Mouse (Mus musculus) thymus, adult 2 months (tissue): ENCODE measurements around the gene Scamp1. TPM values are rescaled to one million over a fixed set of nuclear protein-coding genes. Genes with fewer than 3 reads are reported as not detected.

Source experiments
- DNase-seq: peaks from one replicate; pipeline ENCODE4 v3.0.0; 2021
- H3K27ac ChIP-seq: fragments of 200-500 bp; 2 replicates; pipeline ENCODE4 v1.5.1; 2012; ENCODE audit warnings: low read length, control low read depth; ENCODE audit not compliant: control insufficient read depth, insufficient read depth
- H3K27me3 ChIP-seq: fragments of 200-500 bp; 2 replicates; pipeline ENCODE4 v1.6.1; 2012; ENCODE audit warnings: mild to moderate bottlenecking, low read length, moderate library complexity, mixed read lengths; ENCODE audit not compliant: control insufficient read depth, insufficient read depth
- H3K36me3 ChIP-seq: fragments of 200-500 bp; 2 replicates; pipeline ENCODE4 v1.6.1; 2012; ENCODE audit warnings: mild to moderate bottlenecking, low read length, moderate library complexity; ENCODE audit not compliant: control insufficient read depth, insufficient read depth
- H3K4me1 ChIP-seq: fragments of 200-500 bp; replicated peaks from 2 replicates; pipeline ENCODE4 v1.6.1; 2012; ENCODE audit warnings: low read length; ENCODE audit not compliant: control insufficient read depth, insufficient read depth
- H3K4me3 ChIP-seq: fragments of 200-500 bp; 2 replicates; pipeline ENCODE4 v1.5.1; 2012; ENCODE audit warnings: mild to moderate bottlenecking, low read length, control low read depth, moderate library complexity; ENCODE audit not compliant: control insufficient read depth, insufficient read depth
- CTCF ChIP-seq: fragments of 200-500 bp; IDR thresholded peaks from 2 replicates; pipeline ENCODE4 v1.5.1; 2012; ENCODE audit warnings: mild to moderate bottlenecking, control low read depth, low read length, moderate library complexity, borderline replicate concordance; ENCODE audit not compliant: control insufficient read depth, poor library complexity, insufficient read depth; ENCODE audit errors: extremely low read depth
- POLR2A ChIP-seq: fragments of 200-500 bp; IDR thresholded peaks from 2 replicates; pipeline ENCODE4 v1.6.1; 2012; ENCODE audit warnings: mild to moderate bottlenecking, low read length, control low read depth, moderate library complexity; ENCODE audit not compliant: control insufficient read depth, poor library complexity, insufficient read depth; ENCODE audit errors: extremely low read depth
- WGBS: fragments of 180-500 bp; shearing (Covaris S2); methylation state at CpG from one replicate; pipeline ENCODE4 v1.1.7; 2018; 5-methylcytosine and 5-hydroxymethylcytosine counted together
- polyA plus RNA-seq: library from polyadenylated mRNA; depleted of rRNA; stranded (reverse); fragments of >200 nt; gene quantifications from 2 replicates; pipeline ENCODE4 v1.2.3, GENCODE M21; 2012

The Scamp1 gene
- polyA plus RNA-seq, 1 experiment, result 4.9 TPM

- H3K36me3 ChIP-seq, result no peaks in the 10 kb centered on the region
- no peak for TF ChIP-seq POLR2A
- no peak for TF ChIP-seq CTCF
- H3K27ac ChIP-seq, result no peak overlapping the region
- no peaks in the 10 kb centered on the region for H3K4me1 ChIP-seq
- no peak overlapping the region for H3K4me3 ChIP-seq
- H3K27me3 ChIP-seq, result no peaks in the 10 kb centered on the region
- WGBS, result 94% methylated on average over 2 of the region's 2 CpGs
- no peak for DNase-seq
Observed at GRCm38 (mm10) chr13:94255176-94255575, 30.5 kb downstream of the Scamp1 start.

- DNase-seq, result no peak
- Histone ChIP-seq H3K27me3 (no peaks in the 10 kb centered on the region), H3K27ac (no peak overlapping the region), H3K36me3 (no peaks in the 10 kb centered on the region), H3K4me1 (no peaks in the 10 kb centered on the region), H3K4me3 (no peak overlapping the region)
- 41% methylated on average over 3 of the region's 3 CpGs for WGBS
- TF ChIP-seq POLR2A (no peak), CTCF (no peak)
Observed at GRCm38 (mm10) chr13:94254286-94254685, 31.4 kb downstream of the Scamp1 start.

- Histone ChIP-seq H3K36me3 (no peaks in the 10 kb centered on the region), H3K4me1 (no peaks in the 10 kb centered on the region), H3K27me3 (no peaks in the 10 kb centered on the region), H3K27ac (no peak overlapping the region), H3K4me3 (no peak overlapping the region)
- no peak for TF ChIP-seq CTCF
- TF ChIP-seq POLR2A, result no peak
- no peak for DNase-seq
- WGBS, result 97% methylated on average over 5 of the region's 5 CpGs
Observed at GRCm38 (mm10) chr13:94253052-94253451, 32.6 kb downstream of the Scamp1 start.

- H3K27me3 ChIP-seq, result no peaks in the 10 kb centered on the region
- no peak overlapping the region for H3K27ac ChIP-seq
- no peak overlapping the region for H3K4me3 ChIP-seq
- no peaks in the 10 kb centered on the region for H3K4me1 ChIP-seq
- no peak for TF ChIP-seq CTCF
- TF ChIP-seq POLR2A, result no peak
- DNase-seq, result no peak
- 93% methylated on average over 8 of the region's 8 CpGs for WGBS
- no peaks in the 10 kb centered on the region for H3K36me3 ChIP-seq
Observed at GRCm38 (mm10) chr13:94250761-94251160, 34.9 kb downstream of the Scamp1 start.

- TF ChIP-seq CTCF (no peak), POLR2A (no peak)
- WGBS, result 89% methylated on average over 6 of the region's 6 CpGs
- no peaks in the 10 kb centered on the region for H3K36me3 ChIP-seq
- no peak for DNase-seq
- H3K27ac ChIP-seq, result no peak overlapping the region
- H3K4me3 ChIP-seq, result no peak overlapping the region
- no peaks in the 10 kb centered on the region for H3K27me3 ChIP-seq
- no peaks in the 10 kb centered on the region for H3K4me1 ChIP-seq
Observed at GRCm38 (mm10) chr13:94250188-94250587, 35.5 kb downstream of the Scamp1 start.

GRCm38 (mm10) chr13:94242897-94243296, 42.8 kb downstream of the Scamp1 start:
- no peaks in the 10 kb centered on the region for H3K4me1 ChIP-seq
- H3K27ac ChIP-seq, result no peak overlapping the region
- H3K36me3 ChIP-seq, result no peaks in the 10 kb centered on the region
- no peak overlapping the region for H3K4me3 ChIP-seq
- no peak for TF ChIP-seq POLR2A
- no peak for TF ChIP-seq CTCF
- no peak for DNase-seq
- WGBS, result 96% methylated on average over 2 of the region's 2 CpGs
- H3K27me3 ChIP-seq, result no peaks in the 10 kb centered on the region

GRCm38 (mm10) chr13:94241892-94242524, 43.6 kb downstream of the Scamp1 start:
- 81% methylated on average over 4 of the region's 4 CpGs for WGBS
- Histone ChIP-seq H3K27ac (no peak overlapping the region), H3K36me3 (no peaks in the 10 kb centered on the region), H3K4me3 (no peak overlapping the region), H3K27me3 (no peaks in the 10 kb centered on the region), H3K4me1 (no peaks in the 10 kb centered on the region)
- DNase-seq, result no peak
- TF ChIP-seq POLR2A (no peak), CTCF (no peak)
